Mouse (Mus musculus) spleen, adult 18-20 months (tissue): ENCODE measurements around the gene Myo9a.

ENCODE experiments used
- DNase-seq, 2 experiments: peaks; one replicate each; pipeline ENCODE4 v3.0.0; 2022; ENCODE audit warnings: mixed read lengths in 2 of 2

The Myo9a gene

DNA sequence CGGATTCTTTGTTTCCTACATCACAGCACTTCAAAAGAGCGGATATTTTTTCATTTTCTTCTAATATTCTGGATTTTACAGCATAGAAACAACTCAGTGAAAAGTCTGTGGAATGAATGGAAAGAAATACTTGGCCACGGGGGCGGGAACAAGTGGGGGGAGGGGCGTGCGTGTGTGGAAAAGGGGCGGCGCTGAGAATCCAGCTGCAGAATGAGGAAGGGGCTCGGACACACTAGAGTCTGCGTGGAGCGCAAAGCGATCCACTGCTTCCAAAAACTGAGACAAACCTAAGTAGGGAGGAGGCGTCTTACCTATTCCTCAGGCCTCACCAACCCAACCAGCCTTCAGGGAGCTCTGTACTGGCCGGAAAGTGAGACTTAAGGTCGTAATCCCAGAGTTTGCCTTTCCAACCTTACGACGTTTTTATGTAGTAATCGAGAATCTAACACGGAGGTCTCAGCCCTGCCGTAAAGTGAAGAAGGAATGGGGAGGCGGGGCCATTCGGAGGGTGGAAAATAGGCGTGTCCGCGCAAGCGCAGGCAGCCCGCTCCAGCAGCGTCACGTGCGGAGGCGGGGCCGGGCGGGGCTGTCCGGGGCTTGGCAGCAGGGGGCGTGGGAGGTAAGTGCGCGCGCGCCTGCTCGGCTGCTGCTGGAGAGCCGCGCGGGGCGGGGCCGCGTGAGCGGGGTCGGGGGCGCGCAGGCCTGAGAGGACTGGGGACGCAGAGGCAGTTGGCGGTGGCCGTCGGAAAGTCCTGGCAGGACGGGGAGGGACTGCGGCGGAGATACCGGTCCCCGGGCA is at the start of gene Myo9a, which contains the start of gene Senp8:
Myo9a (plus strand) TSS at position 630 of the 799 bp plus-strand sequence.
Senp8 (minus strand) TSS at position 444 of the 799 bp plus-strand sequence.
- DNase-seq, result peak; percentile 99 to 100

DNA sequence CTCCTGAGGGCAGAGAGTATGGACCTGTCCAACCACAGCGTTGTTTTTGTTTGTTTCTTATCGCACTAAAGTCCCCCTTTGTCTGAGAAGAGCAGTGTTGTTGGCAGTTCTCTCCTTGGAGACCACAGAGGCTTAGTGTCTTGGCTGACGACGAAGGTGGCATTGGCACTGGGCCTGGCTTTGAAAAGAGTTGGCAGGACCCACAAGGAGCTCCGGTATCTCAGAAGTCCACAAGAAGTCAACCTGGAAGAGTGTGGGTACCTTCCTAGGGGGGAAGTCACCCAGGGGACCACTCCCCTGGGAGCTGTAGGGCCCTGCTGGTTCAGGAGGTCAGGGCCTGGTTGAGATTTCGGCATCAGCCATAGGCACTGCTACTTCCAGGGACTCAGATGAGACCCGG is 49.6 kb upstream of the Myo9a start:
- DNase-seq, result no peak

GRCm38 (mm10) chr9:59703099-59703498 is 47.6 kb upstream of the Myo9a start:
- no peak for DNase-seq

DNA sequence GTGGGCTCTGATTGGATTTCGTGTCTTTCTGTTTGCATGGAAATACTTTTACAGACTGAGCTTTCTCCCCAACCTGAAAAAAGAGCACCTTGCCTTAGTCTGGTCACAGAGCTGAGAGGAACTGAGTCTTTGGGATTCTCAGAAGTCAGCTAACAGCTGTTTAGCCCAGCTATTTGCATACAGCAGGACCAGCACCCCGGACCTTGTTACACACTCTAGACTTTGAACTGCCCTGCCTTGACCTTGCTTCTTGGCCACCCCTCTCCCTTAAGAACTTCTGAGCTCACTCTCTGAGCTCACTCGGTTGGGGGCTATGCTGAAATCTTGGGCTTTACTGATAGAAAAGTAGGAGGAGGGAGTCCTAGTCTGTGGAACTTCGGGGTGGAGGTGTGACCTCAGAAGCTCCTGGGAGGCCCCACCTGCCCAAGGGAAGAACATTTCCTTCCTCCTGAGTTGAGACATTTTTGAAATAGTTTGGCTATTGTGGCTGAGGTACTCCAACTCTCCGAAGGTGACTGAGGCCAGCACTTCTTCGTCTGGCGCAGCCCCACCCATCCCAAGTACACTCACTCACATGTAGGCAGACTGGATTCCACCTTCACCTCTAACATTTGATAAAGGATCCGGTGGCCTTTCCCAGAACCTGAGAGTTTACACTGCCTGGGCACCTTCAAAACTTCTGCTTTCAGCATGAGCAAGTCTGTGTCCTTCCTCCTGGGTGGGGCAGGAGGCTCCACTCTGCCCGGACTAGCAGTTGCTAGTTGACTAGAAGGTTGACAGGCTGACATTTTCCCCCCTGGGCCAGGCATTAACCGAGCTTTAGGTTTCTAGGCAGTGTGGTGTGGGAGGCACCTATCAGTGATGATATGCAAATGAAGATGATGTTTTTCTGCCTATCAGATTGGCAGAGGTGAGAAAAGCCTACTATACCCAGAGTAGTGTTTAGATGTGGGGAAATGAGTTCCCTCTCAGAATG is 43.6 kb upstream of the Myo9a start:
- no peak for DNase-seq

DNA sequence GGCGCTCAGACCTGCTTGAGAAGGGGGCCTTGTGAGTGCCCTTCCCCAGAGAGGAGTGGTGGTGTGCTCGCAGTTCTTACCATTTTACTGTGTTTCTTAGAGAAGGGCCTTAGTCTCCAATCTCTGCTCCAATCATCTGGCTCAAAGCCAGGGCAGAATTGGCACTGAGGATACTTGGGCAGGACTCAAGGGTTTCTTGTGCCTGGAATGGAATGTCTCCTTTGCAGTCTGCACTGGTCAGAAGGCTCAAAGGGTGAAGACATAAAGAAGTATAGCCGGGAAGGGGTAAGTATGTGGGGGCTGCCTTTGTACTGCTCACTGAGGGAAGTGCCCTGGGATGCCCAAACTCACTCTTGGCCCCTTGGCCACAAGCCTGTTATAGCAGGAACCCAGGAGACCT is 41.5 kb upstream of the Myo9a start:
- no peak for DNase-seq

- DNase-seq, result no peak
Observed at GRCm38 (mm10) chr9:59716275-59716898, 34.3 kb upstream of the Myo9a start.

GRCm38 (mm10) chr9:59718237-59718636 is 32.5 kb upstream of the Myo9a start:
- no peak for DNase-seq

- no peak for DNase-seq
Observed at GRCm38 (mm10) chr9:59721144-59721543, 29.6 kb upstream of the Myo9a start.

DNA sequence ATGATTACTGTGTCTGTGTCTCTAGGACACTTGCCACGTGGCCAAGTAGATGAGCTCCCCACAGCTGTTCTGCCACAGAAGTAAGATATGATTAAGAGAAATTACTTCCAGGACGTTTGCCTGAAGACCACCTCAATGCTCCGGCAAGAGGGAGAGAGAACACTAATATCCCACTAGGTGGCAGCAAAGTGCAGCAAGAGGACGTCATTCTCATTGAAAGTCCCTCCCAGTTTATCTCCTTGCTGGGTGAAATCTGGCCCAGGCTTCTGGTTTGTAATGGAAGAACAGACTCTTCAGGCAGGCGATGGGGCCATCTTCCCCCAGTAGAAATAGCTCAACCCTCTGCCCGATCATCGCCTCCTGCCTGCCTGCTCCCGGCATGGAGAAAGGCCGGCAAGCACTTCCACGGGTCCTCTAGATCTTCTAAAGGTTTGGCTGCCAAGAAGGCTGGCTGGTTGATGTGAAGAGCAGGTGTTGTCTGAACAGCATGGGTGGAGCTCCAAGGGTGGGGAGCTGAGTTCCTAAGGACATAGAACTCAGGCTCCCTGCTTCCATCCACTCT is 27.5 kb upstream of the Myo9a start:
- peak; percentile 17 to 56 for DNase-seq

GRCm38 (mm10) chr9:59723791-59724442 is 26.8 kb upstream of the Myo9a start:
- no peak for DNase-seq

- no peak for DNase-seq
Observed at GRCm38 (mm10) chr9:59725515-59725914, 25.2 kb upstream of the Myo9a start.

GRCm38 (mm10) chr9:59727569-59728286 is 23.0 kb upstream of the Myo9a start:
- DNase-seq, result no peak

DNA sequence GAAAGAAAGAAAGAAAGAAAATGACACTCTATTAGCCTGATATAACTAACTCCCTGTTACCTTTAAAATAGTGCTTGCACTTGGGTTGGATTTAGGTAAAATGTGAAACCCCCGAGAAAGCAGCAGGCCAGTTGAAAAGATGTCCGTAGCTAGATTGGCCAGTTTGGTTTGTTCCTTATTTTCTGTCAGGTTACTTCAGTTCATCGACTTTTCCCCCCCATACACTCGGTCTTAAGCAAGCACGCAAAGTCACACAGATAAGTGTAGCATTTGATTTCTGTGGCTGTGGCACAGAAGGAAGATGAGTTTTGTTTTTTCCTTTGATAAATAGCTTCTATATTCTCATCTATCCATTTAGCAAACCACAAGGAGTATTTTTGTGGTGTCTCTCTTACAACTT is 19.6 kb upstream of the Myo9a start:
- DNase-seq, result no peak

DNA sequence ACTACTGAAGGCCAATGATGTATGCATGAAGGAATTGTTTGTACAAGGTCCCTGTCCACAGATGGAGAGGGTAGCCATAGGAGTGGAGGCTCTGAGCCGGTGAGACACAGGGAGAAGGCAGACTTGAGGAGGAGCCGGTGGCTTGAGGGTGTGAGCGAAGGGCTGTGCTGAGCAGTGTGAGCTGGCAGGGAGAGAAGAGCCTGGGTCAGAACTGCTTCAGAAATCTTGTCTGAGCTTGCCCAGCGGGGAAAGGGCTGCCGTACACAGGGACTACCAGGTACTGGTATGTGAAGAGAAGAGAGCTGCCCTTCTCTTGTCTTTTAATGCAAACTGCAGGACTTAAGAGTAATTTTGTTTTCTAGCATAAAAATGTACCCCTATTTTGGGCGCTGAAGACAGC is 17.6 kb upstream of the Myo9a start:
- DNase-seq, result no peak

GRCm38 (mm10) chr9:59735394-59735793 is 15.3 kb upstream of the Myo9a start:
- no peak for DNase-seq

DNA sequence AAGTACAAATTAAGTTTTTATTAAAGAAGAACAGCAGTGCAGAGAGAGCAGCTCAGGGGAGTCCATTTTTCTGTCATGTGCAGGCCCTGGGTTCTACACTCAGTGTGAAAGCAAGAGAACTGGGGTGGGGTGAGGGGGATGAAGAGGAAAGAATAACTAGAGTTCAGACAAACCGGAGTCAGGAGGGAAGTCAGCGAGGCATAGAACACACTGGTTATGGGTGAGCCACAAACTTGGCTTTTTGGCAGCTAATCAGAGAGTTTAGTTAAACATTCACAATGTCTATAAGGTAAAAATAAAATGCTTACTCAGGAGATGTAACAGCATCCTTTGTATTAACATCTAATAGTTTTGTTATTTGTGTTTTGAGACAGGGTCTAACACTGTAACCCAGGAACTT is 10.1 kb upstream of the Myo9a start:
- no peak for DNase-seq

DNA sequence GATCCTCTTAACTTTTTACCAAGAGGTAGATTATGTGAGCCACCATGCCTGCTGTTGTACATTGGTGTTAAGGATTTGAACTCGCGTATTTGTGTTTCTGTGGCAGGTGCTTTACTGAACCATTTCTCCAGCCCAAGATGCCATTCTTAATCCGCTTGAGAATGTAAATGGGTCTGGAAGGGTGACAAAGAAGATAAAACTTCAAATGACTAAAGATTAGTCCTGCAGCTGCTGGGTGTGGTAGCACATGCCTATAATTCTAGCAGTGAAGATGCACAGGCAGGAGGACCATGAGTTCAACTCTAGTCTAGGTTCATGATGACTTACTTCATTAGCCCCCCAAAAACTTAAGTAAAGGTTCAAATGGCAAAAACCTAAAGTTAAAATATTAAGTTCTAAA is 6.8 kb upstream of the Myo9a start:
- DNase-seq, result no peak

- no peak for DNase-seq
Observed at GRCm38 (mm10) chr9:59748387-59748786, 2.3 kb upstream of the Myo9a start.

- no peak for DNase-seq
Observed at GRCm38 (mm10) chr9:59748969-59749368, 1.7 kb upstream of the Myo9a start.

GRCm38 (mm10) chr9:59749581-59750265 is 973 bp upstream of the Myo9a start:
- DNase-seq, result no peak

GRCm38 (mm10) chr9:59751066-59751581 is 428 bp downstream of the Myo9a start:
- DNase-seq, result peak; percentile 81 to 82
